Mouse (Mus musculus) testis, postnatal 10 days (tissue): ENCODE results near the gene Orc5.

Source experiments
- DNase-seq: peaks from one replicate; pipeline ENCODE4 v3.0.0; 2021; ENCODE audit warnings: low spot score

Gene Orc5

GRCm38 (mm10) chr5:22550033-22550551 is at the start of gene Orc5:
Orc5 (minus strand) TSS chr5:22550429.
- DNase-seq: peak; percentile 97

- no peak for DNase-seq
These were observed 46.8 kb upstream of the Orc5 start for GRCm38 (mm10) chr5:22596981-22597380.

GRCm38 (mm10) chr5:22589370-22589966 is 39.2 kb upstream of the Orc5 start:
- no peak for DNase-seq

- no peak for DNase-seq
These were observed 37.3 kb upstream of the Orc5 start for GRCm38 (mm10) chr5:22587492-22587891.

- no peak for DNase-seq
These were observed 34.3 kb upstream of the Orc5 start for GRCm38 (mm10) chr5:22584556-22584955.

GRCm38 (mm10) chr5:22578011-22578410 is 27.8 kb upstream of the Orc5 start:
- DNase-seq: no peak

GRCm38 (mm10) chr5:22574751-22575150 is 24.5 kb upstream of the Orc5 start:
- DNase-seq: no peak

- no peak for DNase-seq
These were observed 23.9 kb upstream of the Orc5 start for GRCm38 (mm10) chr5:22574161-22574560.

GRCm38 (mm10) chr5:22573696-22574095 is 23.5 kb upstream of the Orc5 start:
- no peak for DNase-seq

- no peak for DNase-seq
These were observed 22.7 kb upstream of the Orc5 start for GRCm38 (mm10) chr5:22572881-22573280.

- DNase-seq: no peak
These were observed 22.2 kb upstream of the Orc5 start for GRCm38 (mm10) chr5:22572456-22572855.

GRCm38 (mm10) chr5:22565708-22566107 is 15.5 kb upstream of the Orc5 start:
- no peak for DNase-seq

- DNase-seq: no peak
These were observed 9.6 kb upstream of the Orc5 start for GRCm38 (mm10) chr5:22559801-22560200.

- DNase-seq: no peak
These were observed 7.4 kb upstream of the Orc5 start for GRCm38 (mm10) chr5:22557491-22558113.

GRCm38 (mm10) chr5:22556713-22557112 is 6.5 kb upstream of the Orc5 start:
- no peak for DNase-seq

GRCm38 (mm10) chr5:22552233-22552765 is 2.1 kb upstream of the Orc5 start:
- no peak for DNase-seq

- DNase-seq: no peak
These were observed 730 bp downstream of the Orc5 start for GRCm38 (mm10) chr5:22549366-22550032.

GRCm38 (mm10) chr5:22548556-22549161 is 1.6 kb downstream of the Orc5 start:
- no peak for DNase-seq

GRCm38 (mm10) chr5:22546536-22546935 is 3.7 kb downstream of the Orc5 start:
- no peak for DNase-seq

GRCm38 (mm10) chr5:22545305-22545704 is 4.9 kb downstream of the Orc5 start:
- no peak for DNase-seq

GRCm38 (mm10) chr5:22542676-22543075 is 7.6 kb downstream of the Orc5 start:
- DNase-seq: no peak

GRCm38 (mm10) chr5:22538996-22539600 is 11.1 kb downstream of the Orc5 start:
- no peak for DNase-seq
